Mouse (Mus musculus) liver, postnatal 0 days (tissue): ENCODE measurements around the gene Gm10778. TPM values are rescaled to one million over a fixed set of nuclear protein-coding genes. Genes with fewer than 3 reads are reported as not detected.

Experiments used
- ATAC-seq: fragments of 200-750 bp; cut with Nextera tagmentation; 2 replicates; pipeline ENCODE4 v1.8.0; 2017; ENCODE audit warnings: mild to moderate bottlenecking, moderate library complexity
- DNase-seq: peaks from one replicate; pipeline ENCODE4 v3.0.0-alpha.2; 2016
- H3K27ac ChIP-seq: fragments of 300-500 bp; sonication (generic); 2 replicates; pipeline ENCODE4 v1.5.1; 2014; ENCODE audit warnings: antibody characterized with exemption, moderate library complexity, mild to moderate bottlenecking, low read depth
- H3K27me3 ChIP-seq: fragments of 300-500 bp; sonication (generic); 2 replicates; pipeline ENCODE4 v1.6.1; 2014; ENCODE audit warnings: low read length, control low read depth, mixed read lengths; ENCODE audit not compliant: insufficient read depth
- H3K36me3 ChIP-seq: fragments of 300-500 bp; sonication (generic); replicated peaks from 2 replicates; pipeline ENCODE4 v1.6.1; 2014; ENCODE audit warnings: mild to moderate bottlenecking, control low read depth, low read length, moderate library complexity, mixed read lengths; ENCODE audit not compliant: insufficient read depth
- H3K4me1 ChIP-seq: fragments of 300-500 bp; sonication (generic); 2 replicates; pipeline ENCODE4 v1.6.1; 2014; ENCODE audit warnings: antibody characterized with exemption, mild to moderate bottlenecking, control low read depth; ENCODE audit not compliant: insufficient read depth
- H3K4me2 ChIP-seq: fragments of 300-500 bp; sonication (generic); 2 replicates; pipeline ENCODE4 v1.6.1; 2014; ENCODE audit warnings: low read depth, mild to moderate bottlenecking, low read length, moderate library complexity, mixed read lengths
- H3K4me3 ChIP-seq: fragments of 300-500 bp; sonication (generic); 2 replicates; pipeline ENCODE4 v1.5.1; 2014; ENCODE audit warnings: low read depth, low read length
- H3K9ac ChIP-seq: fragments of 300-500 bp; sonication (generic); replicated peaks from 2 replicates; pipeline ENCODE4 v1.6.1; 2014; ENCODE audit warnings: mild to moderate bottlenecking, moderate library complexity
- H3K9me3 ChIP-seq: fragments of 300-500 bp; sonication (generic); 2 replicates; pipeline ENCODE4 v1.6.1; 2016; ENCODE audit warnings: mild to moderate bottlenecking, control low read depth, low read length, mixed read lengths
- CTCF ChIP-seq: sonication (generic); IDR thresholded peaks from 2 replicates; pipeline ENCODE4 v1.5.1; 2016; ENCODE audit warnings: antibody characterized with exemption, low read depth
- EP300 ChIP-seq: IDR thresholded peaks from 2 replicates; pipeline ENCODE4 v1.6.1; 2016; ENCODE audit warnings: antibody characterized with exemption, low read depth, mild to moderate bottlenecking
- WGBS: fragments of 180-500 bp; shearing (Covaris S2); extraction: QIAGEN DNeasy Blood & Tissue Kit; methylation state at CpG from one replicate; pipeline ENCODE4 v1.1.7; 2014; ENCODE audit not compliant: insufficient replicate concordance; 5-methylcytosine and 5-hydroxymethylcytosine counted together
- polyA plus RNA-seq: library from polyadenylated mRNA; unstranded; fragments of >200 nt; fragmentation: Nextera tagmentation; extraction: Ambion mirVana; gene quantifications from 2 replicates; pipeline ENCODE4 v1.2.1, GENCODE M21; 2015

The Gm10778 gene
- polyA plus RNA-seq, 1 experiment from 2014 or later = 1.1 TPM

DNA sequence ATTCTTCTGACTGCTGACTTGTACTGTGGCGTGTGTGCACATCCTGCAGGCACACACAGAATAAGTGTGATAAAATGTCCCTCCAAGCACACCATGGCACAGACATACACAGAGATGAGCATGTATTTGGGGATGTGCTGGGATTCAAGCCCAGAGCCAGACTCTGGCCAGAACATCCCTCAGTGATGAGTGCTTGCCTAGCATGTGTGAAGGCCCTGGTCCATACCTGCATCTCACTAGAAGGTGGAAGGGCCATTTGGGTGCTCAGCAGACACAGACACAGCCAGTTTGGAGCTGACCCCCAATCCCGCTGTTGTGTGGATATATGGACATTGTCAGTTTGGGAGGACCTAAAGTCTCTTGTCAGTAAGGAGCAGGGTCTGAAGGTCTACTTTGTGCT is 7.3 kb upstream of the Gm10778 start:
- Histone ChIP-seq H3K4me2 (no peak overlapping the region), H3K36me3 (no peaks in the 10 kb centered on the region), H3K27ac (no peak overlapping the region), H3K27me3 (no peaks in the 10 kb centered on the region), H3K9me3 (no peaks in the 10 kb centered on the region), H3K9ac (no peak overlapping the region), H3K4me1 (peaks cover 18% of the 10 kb centered on the region), H3K4me3 (no peak overlapping the region)
- 86% methylated on average over 2 of the region's 2 CpGs for WGBS
- no peak for ATAC-seq
- DNase-seq = no peak
- no peak for TF ChIP-seq CTCF
- TF ChIP-seq EP300 = no peak

DNA sequence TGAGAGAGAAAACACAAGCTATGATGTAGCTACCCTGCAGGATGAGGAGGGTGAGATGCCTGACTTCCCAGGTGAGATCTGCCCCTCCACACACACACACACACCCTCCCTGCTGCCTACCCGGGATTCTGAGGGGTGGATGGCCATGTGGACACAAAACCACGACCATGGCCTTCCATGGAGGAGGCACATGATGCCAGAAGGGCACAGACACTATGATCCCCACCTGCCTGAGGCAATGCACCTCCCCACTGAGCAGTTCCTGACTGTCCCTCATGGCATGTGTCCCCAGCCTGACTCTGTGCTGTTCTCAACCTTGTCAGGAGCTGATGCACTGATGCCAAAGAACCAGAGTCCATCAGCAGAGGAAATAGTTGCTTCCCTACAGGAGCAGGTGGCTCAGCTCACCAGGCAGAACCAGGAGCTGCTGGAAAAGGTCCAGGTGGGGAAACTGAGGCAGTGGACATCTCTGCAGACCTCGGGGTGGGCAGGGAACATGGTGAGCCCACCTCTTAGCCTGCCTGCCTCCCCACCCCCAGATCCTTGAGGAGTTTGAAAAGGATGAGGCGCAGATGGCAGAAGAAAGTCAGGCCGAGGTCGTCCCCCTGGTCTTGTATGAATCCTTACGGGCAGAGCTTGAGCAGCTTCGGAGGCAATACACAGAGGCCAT is 6.7 kb upstream of the Gm10778 start:
- Histone ChIP-seq H3K36me3 (no peaks in the 10 kb centered on the region), H3K27me3 (no peaks in the 10 kb centered on the region), H3K9me3 (no peaks in the 10 kb centered on the region), H3K27ac (no peak overlapping the region), H3K4me3 (no peak overlapping the region), H3K9ac (peak overlapping the region; percentile 84), H3K4me2 (peak overlapping the region; percentile 85), H3K4me1 (peaks cover 18% of the 10 kb centered on the region)
- WGBS = 80% methylated on average over 8 of the region's 8 CpGs
- no peak for ATAC-seq
- TF ChIP-seq EP300 (no peak), CTCF (no peak)
- no peak for DNase-seq

DNA sequence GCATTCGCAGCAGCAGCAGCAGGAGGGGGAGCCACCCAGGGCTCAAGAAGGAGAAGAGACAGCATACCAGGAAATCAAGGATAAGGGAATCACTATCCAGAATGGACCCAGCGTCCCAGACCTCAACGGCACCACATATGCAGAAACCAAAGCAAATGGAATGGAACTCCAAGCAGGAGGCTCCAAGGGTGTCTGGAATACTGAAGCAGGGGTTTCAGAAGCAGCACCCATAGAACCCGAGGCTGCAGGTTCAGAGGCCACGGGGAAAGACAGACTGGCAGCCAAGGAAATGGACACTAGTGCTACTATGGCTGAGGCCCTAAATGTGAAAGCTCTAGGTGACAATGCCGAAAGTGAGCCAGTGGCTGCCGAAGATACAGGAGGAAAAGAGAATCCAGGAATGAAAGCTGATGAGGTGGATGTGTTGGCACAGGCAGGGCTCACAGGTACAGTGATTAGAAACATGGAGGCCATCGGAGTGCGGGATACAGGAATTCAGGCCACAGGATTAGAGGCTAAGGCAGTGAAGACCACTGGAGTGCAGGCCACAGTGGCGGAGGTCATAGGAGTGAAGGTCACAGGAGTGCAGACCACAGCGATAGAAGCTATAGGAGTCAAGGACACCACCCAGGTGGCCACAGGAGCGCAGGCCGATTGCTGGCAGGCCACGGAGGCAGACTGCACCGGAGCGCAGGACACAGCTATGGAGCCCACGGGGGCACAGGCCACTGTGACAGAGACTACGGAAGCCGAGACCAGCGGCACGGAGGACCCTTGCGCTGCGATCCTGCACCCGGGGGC is 6.0 kb upstream of the Gm10778 start:
- Histone ChIP-seq H3K9me3 (no peaks in the 10 kb centered on the region), H3K4me1 (peaks cover 18% of the 10 kb centered on the region), H3K4me3 (peak overlapping the region; percentile 68), H3K4me2 (peak overlapping the region; percentile 85), H3K9ac (peak overlapping the region; percentile 84), H3K27me3 (no peaks in the 10 kb centered on the region), H3K27ac (peak overlapping the region; percentile 88), H3K36me3 (no peaks in the 10 kb centered on the region)
- DNase-seq (no peak), ATAC-seq (peak; percentile 47)
- 19% methylated on average over 23 of the region's 24 CpGs for WGBS
- TF ChIP-seq EP300 (no peak), CTCF (no peak)

DNA sequence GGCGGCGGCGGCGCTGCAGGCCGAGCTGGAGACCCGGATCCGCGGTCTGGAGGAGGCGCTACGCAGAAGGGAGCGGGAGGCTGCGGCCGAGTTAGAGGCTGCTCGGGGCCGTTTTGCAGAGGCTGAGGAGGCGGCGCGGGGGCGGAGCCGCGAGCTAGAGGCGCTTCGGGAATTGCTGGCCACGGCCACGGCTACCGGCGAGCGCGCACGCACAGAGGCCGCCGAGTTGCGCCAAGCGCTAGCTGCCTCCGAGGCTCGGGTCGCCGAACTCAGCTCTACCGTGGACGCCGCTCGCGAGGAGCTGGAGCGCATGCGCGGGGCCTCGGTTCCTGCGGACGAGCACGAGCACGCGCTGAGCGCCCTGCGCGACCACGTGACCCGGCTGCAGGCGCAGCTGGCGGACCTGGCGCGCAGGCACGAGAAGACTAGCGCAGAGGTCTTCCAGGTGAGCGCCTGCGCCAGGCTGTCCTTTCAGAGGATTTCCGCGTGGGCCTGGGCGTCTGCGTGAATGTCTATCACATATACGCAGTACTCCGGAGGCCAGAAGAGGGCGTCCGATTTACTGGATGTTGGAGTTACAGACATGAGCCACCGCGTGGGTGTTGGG is 5.3 kb upstream of the Gm10778 start:
- Histone ChIP-seq H3K9ac (peak overlapping the region; percentile 84), H3K27me3 (no peaks in the 10 kb centered on the region), H3K27ac (peak overlapping the region; percentile 88), H3K4me1 (peaks cover 18% of the 10 kb centered on the region), H3K9me3 (no peaks in the 10 kb centered on the region), H3K4me3 (peak overlapping the region; percentile 68), H3K36me3 (no peaks in the 10 kb centered on the region), H3K4me2 (peak overlapping the region; percentile 85)
- DNase-seq (peak; percentile 94), ATAC-seq (peak; percentile 92)
- TF ChIP-seq CTCF (peak; percentile 58), EP300 (no peak)
- WGBS = under 1% methylated on average over 74 of the region's 75 CpGs

- WGBS = 38% methylated on average over 2 of the region's 2 CpGs
- Histone ChIP-seq H3K36me3 (no peaks in the 10 kb centered on the region), H3K27ac (peak overlapping the region; percentile 88), H3K4me1 (peaks cover 18% of the 10 kb centered on the region), H3K4me3 (peak overlapping the region; percentile 68), H3K9ac (peak overlapping the region; percentile 84), H3K9me3 (no peaks in the 10 kb centered on the region), H3K27me3 (no peaks in the 10 kb centered on the region), H3K4me2 (peak overlapping the region; percentile 85)
- ATAC-seq (no peak), DNase-seq (no peak)
- TF ChIP-seq EP300 (no peak), CTCF (no peak)
These were observed 4.7 kb upstream of the Gm10778 start for GRCm38 (mm10) chr10:81644162-81644561.

GRCm38 (mm10) chr10:81644716-81645115 is 4.1 kb upstream of the Gm10778 start:
- TF ChIP-seq EP300 (no peak), CTCF (no peak)
- no peak for ATAC-seq
- no peak overlapping the region for H3K4me2 ChIP-seq

More at GRCm38 (mm10) chr10:81644716-81645115, 4.1 kb upstream of the Gm10778 start:
- H3K4me1 ChIP-seq = peaks cover 18% of the 10 kb centered on the region
- no peak overlapping the region for H3K9ac ChIP-seq
- DNase-seq = peak; percentile 11
- H3K4me3 ChIP-seq = no peak overlapping the region
- H3K36me3 ChIP-seq = no peaks in the 10 kb centered on the region
- H3K27ac ChIP-seq = no peak overlapping the region
- H3K27me3 ChIP-seq = no peaks in the 10 kb centered on the region
- H3K9me3 ChIP-seq = no peaks in the 10 kb centered on the region
- WGBS = 86% methylated on average over 18 of the region's 18 CpGs
